Mouse (Mus musculus) erythroid progenitor cell, adult 5-6 weeks (primary cell): ENCODE results near the gene Olfr312. TPM values are rescaled to one million over a fixed set of nuclear protein-coding genes. Genes with fewer than 3 reads are reported as not detected.
A peak's percentile ranks its signal among the peaks of the same experiment; 100 is the strongest.
"Not testable (repeated sequence)": the region's sequence is repeated elsewhere in the genome, so short reads cannot be mapped to it uniquely, and the experiment has no call there.

ENCODE experiments used
- ATAC-seq: replicated peaks from 2 replicates; pipeline ENCODE4 v1.8.0; 2016; ENCODE audit warnings: moderate number of reproducible peaks, mild to moderate bottlenecking, moderate TSS enrichment, inconsistent platforms; ENCODE audit not compliant: poor library complexity, low FRiP score, severe bottlenecking
- total RNA-seq, 2 experiments: library from RNA; stranded (forward) in 1 of 2; stranded (reverse) in 1 of 2; fragments of 150-400 nt in 1 of 2; fragments of 186-747, 209-891 nt in 1 of 2; gene quantifications; 2 replicates each; pipeline versions ENCODE4 v1.2.3 to v1.2.4; 2015 to 2017; ENCODE audit warnings: low replicate concordance in 2 of 2

The Olfr312 gene
- total RNA-seq (2015; ENCODE audit: low replicate concordance) (not detected in 2 replicates), total RNA-seq (2017; ENCODE audit: low replicate concordance) (not detected in 2 replicates)

DNA sequence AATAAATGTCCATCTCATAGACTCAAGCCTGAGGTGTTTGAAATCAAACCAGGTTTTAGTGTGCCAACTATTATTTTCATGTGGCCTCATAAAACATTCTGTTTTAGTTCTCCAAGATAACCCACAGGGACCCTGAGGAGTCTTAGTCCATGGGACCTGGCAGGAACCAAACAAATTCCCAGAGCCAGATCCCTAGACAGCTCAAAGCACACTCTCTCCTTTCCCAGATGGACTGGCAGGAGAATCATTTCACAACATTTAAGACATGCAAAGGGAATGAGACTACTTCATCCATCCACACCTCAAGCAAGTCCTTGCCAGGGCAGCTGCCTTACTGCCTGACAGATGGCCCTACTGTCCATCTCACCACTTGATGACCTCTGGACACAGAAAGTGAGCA lies at the start of gene Olfr312:
TSS of gene Olfr312 (plus strand) at position 301 of the 400 bp plus-strand sequence.
- ATAC-seq = not testable (repeated sequence)

DNA sequence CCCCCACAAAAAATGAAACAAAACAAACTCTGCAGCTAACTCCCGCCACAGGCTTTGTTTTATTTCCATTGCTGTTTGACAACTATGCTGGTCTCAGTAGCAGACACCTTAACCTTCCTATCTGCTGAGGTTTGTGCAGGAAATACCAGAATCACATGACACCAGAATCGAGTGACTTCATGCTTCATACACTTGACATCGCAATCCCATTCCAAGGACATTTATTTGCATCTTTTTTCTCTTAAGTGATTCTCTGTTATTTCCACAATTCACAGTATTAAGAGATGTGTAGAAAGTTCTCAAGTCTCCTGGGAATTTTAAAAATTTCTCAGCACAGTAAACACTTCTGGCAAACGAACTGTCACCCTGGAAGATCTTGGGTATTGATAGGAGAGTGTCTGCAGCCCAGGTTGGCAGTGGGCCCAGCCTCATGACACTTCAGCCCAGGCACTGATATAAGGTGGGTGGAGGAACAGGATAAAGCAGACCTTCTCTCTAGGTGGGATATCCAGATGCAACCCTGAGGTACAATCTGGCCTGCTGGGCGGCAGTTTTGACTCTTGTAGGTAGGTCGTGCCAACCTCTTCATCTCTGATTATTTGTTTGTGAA lies 46.5 kb upstream of the Olfr312 start, which contains the start of gene Olfr314:
TSS of gene Olfr314 (plus strand) at position 473 of the 610 bp plus-strand sequence.
- no peak for ATAC-seq

DNA sequence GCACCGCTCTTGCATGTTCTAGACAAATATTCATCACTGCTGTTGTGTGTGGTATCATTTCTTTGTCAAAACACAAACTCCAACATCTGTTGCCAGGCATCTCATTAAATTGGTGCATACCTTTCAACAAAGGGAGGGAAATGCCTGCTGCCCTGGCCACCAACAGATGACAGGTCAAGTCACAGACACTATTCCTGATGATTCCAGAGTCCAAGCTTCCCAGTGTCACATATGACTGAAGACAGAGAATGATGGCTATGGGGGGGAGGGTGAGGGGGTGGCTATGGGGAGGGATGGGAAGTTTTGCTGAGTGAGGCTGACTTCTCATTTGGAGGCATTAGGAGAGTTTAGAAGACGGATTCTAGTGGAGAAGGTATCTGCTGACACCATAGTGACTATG lies 44.9 kb upstream of the Olfr312 start:
- ATAC-seq = no peak

DNA sequence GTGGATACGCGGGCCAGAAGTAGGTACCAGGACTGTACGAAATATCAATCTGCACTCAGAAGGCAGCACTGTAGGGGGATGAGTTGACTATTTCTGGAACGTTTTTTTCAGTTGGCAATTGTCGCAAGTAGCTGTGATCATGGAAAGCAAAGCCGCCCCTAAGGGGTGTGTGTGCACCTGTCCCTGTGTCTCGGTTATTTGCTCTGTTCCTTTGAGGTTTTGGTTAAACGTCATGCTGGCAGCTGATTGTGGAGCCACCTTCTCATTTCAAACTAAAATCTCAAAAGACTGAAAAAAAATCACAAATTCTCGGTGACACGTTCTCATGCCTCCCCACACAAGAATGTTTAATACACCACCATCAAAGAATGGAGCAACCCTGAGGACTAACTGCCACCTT lies 41.4 kb upstream of the Olfr312 start:
- ATAC-seq = no peak

DNA sequence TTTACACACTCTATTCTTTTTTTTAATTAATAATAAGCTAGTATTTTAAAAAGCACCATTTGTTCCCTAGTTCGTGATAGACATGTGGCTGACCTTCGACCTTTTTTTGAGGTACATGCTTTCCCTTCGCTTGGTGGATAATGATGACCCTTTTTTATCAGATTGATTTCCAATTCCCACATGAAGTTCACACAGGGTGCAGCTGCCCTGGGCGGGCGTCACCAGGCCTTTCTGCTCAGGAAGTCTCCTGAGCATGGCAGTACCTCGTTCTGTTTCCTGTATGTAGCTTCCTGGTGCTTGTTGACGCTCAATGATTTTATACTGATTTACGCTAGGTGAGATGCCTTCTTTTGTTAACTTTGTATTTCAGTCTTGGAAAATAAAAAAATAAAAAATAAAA lies 40.7 kb upstream of the Olfr312 start:
- ATAC-seq = no peak

DNA sequence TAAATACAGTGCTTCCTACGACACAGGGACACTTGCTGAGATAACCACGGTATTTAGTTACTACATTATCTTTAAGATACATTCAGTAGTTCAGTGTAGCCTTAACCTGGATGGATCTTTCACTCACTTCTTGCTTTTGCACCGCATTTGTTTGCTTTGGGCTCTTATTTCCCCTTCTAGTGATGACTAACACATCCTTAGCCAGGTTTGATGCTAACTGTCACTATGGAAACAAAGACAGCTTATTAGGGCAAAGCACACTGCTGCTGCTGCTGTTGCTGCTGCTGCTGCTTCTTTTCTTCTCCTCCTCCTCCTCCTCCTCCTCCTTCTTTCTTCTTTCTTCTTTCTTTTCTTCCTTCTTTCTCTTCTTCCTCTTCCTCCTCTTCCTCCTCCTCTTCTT lies 39.5 kb upstream of the Olfr312 start:
- no peak for ATAC-seq

DNA sequence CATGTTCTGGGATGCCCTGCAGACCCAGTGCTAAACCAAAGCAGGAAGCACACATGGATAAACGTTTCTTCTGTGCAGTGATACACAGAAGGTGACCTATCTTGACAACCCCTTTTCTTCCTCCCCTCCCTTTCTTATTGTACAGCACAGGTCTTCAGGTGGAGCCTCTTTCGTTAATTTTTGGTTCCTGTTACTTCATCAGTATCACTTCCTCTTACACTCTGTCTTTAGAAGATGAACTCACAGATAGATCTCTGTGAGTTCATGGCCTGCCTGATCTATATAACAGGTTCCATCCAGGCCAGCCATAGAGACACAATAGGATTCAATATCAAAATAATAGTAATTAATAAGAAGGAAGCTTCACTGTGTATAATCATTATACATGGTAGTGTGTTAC lies 39.0 kb upstream of the Olfr312 start:
- no peak for ATAC-seq

DNA sequence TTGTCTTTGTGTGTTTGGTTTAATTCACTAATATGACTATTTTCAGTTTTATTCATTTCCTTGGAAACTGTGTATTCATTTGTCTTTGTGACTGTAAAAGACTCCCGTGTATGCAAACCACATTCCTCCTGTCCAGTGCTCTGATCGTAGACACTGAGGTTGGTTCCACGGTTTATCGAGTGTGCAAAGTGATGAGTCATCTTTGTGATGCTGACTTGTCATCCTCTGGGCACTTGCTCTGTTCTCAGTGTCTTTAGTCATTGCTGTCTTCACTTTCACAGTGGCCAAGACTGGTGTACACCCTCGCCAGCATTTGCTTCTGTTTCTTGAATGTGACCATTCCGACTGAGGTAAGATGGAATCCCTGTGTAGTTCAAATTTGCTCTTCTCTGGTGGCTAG lies 38.4 kb upstream of the Olfr312 start:
- ATAC-seq = 0 out of 2 replicates have a peak, but pooled peaks have one; percentile 46

DNA sequence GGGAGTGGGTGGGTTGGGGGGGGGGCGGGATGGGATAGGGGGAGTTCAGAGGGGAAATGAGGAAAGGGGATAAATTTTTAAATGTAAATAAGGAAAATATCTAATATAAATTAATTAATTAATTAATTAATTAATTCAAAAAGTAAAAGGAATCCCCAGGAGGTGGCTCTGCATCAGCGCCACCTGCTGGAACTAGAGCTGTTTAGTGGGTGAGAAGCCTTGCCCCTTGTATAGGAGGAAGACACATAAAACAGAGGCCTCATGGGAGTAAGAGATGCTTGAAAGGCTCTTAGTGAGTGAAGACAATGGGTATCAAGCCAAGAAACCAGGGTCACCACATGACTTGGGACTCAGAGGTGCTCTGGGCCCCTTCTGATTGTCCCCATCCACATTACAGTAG lies 33.2 kb upstream of the Olfr312 start:
- no peak for ATAC-seq

DNA sequence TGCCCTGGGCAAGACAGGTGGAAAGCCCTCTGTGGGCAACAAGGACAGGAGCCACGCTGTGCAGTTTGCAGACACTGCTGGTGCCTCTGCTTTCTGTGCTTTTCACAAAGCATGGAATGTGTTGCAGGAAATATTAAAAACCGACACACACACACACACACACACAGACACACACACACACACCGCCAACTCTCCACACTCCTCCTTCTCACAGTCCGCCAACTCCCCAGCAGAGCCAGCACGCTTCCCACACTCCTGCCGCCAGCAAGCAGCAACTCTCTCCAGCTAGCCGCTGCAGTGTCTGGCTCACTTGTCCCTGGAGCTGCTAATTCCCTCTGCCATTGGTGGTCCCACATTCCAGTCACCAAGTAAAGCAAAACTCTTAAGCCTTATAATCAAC lies 32.2 kb upstream of the Olfr312 start:
- ATAC-seq = no peak

DNA sequence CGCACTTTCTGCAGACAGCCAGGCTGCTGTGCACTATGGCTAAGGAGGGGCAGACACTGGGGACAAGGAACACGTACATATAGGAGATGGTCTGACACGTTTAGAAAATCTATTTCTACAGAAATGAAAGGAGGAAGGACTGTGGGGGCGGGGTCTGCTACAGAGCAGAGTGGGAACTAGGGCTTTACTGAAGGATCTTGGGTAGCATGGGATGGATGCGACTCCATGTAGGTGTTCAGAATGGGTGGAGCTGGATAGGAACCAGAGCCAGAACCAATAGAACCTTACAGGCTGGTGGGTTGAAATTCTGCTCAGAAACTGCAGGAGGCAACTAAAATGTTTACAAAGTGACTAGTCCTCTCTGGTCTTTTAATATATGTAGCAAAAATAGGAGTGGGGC lies 29.3 kb upstream of the Olfr312 start:
- no peak for ATAC-seq

DNA sequence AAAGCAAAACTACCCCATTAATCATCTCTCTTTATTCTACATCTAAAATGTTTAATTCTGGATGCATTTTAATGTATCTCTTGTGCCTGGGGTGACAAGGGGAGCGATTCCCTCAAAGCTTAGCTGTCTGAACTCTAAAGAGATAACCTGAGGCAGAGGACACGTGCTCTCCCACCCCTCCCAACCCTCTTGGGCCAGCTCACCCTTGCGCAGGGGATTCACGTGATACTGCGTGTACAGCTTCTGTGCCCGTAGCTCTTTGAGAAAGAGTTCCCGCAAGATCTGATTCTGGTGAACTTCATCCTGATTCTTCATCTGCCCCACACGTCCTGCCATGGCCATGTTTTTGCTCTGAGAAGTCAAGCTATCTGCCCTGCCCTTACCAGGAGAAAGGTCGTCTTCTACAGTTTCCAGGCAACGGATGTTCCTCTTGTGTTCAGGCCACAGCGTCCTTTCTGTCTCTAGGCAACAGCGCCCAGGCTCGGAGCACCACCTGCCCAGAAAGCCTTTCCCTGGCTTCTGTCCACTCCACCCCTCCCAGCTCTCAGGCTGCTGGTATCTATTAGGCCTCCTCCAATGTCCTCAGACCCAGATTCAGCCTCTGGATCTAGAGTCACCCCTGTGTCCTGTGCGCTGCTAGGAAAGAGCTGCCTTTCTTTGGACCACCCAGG lies 27.3 kb upstream of the Olfr312 start, which contains the start of gene Fam183b:
TSS of gene Fam183b (minus strand) at position 403 of the 671 bp plus-strand sequence.
- ATAC-seq = no peak

DNA sequence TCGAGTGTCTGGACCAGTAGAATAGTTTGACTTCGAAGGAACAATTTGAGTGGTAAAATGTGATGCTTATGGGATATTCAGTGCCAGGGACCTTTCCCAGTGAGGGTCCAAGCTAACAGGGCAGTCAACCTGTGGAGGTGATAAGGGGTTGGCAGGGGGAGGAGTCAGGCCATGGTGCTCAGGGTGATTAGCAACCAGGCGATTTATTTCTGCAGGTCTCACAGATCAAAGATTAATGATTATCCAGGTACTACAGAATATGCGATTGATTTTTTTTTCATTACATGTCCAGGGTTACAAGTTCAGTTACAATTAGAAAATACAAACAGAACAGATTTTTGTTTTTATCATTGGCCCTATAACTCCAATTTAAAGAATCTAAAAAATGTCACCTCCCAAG lies 25.2 kb upstream of the Olfr312 start:
- ATAC-seq = no peak

DNA sequence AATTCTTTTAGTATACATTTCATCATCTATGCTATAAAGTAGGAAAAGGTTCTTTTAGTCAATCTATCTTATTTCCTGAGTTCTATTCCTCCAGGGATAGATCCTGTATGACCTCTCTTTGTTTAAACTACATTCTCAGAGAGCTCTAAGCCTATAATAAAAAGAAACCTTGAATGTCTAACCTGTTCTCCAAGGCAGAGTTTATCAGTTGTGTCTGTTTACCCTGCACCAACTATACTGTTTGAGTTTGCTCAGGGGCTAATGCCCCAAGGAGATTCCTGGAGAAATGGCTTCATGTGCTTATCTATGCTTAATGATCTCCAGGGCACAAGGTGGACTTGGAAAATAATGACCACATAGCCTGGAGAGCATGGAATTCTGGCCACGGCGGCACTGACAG lies 24.6 kb upstream of the Olfr312 start:
- ATAC-seq = no peak

DNA sequence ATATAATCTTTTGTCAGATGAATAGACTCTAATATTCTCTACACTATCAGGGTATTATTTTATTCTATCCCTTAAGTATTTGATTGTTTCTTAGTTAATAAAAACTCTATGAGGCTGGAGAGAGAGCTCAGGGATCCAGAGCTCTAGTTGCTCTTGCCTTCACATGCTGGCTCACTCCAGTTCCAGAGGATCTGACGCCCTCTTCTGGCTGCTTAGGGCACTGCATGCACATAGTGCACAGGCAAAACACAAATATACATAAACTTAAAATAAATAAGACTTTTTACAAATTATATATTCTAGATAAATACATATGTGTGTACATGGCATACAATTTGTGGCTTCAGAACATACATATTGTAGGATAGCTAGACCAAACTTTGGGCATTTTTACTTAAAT lies 17.0 kb upstream of the Olfr312 start:
- no peak for ATAC-seq

DNA sequence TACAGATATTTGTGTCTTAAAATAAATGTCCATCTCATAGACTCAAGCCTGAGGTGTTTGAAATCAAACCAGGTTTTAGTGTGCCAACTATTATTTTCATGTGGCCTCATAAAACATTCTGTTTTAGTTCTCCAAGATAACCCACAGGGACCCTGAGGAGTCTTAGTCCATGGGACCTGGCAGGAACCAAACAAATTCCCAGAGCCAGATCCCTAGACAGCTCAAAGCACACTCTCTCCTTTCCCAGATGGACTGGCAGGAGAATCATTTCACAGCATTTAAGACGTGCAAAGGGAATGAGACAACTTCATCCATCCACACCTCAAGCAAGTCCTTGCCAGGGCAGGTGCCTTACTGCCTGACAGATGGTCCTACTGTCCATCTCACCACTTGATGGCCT lies 14.3 kb upstream of the Olfr312 start, which contains the start of gene Olfr313:
TSS of gene Olfr313 (plus strand) at position 301 of the 400 bp plus-strand sequence.
- ATAC-seq = not testable (repeated sequence)

DNA sequence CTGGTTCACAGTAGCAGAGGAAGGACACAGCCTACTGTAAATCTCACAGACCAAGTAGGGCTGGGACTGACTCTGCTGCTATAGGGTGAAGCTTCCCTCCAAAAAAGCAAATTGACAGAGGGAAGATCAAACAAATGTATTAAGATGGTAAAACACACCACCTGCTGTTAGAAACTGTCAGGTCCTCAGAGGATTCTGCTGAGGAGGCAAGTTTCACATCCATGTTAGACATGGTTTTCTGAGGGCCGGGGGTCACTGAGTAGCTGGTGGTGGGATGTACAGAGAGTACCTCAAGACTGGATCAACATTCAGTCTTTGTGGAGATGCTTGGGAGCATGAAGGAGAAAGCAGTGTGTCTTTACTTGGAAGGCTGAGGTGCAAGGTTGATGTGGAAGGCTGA lies 13.4 kb upstream of the Olfr312 start:
- ATAC-seq = no peak

DNA sequence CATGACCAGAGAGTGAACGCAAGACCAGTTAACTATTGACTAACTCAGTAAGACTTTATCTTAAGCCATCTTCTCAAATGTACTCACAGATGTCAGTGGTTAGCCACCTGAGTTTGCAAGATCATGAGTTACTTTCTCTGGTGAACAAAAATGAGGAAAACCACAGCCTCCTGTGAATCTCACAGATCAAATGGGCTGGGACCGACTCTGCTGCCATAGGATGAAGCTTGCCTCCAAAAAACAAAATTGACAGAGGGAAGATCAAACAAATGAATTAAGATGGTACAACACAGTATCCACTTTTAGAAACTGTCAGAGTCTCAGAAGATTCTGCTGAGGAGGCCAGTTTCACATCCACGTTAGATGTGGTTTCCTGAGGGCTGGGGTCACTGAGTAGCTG lies 727 bp downstream of the Olfr312 start:
- no peak for ATAC-seq

DNA sequence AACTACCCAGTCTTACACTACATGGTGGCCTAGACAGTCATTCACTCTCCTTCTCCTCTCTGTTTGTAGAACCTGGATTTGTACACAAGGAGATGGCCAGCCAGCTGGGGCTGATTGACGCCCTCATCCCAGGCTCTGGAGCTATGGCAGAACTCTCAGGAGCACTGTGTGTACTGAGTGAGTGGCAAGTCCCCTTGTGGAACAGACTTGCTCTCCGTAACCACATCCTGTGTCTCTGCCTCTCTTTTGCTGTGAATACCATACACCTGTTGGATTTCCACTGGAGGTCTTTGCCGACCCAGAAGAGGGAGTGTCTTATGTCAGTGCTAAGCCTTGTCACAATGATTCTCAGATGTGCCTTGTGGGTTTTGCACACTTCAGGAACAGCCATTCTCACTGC lies 3.5 kb downstream of the Olfr312 start:
- 0 out of 2 replicates have a peak, but pooled peaks have one; percentile 46 for ATAC-seq

DNA sequence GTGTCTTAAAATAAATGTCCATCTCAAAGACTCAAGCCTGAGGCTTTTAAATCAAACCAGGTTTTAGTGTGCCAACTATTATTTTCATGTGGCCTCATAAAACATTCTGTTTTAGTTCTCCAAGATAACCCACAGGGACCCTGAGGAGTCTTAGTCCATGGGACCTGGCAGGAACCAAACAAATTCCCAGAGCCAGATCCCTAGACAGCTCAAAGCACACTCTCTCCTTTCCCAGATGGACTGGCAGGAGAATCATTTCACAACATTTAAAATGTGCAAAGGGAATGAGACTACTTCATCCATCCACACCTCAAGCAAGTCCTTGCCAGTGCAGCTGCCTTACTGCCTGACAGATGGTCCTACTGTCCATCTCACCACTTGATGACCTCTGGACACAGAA lies 9.9 kb downstream of the Olfr312 start, which contains the start of gene Olfr311:
TSS of gene Olfr311 (plus strand) at position 301 of the 400 bp plus-strand sequence.
- not testable (repeated sequence) for ATAC-seq

DNA sequence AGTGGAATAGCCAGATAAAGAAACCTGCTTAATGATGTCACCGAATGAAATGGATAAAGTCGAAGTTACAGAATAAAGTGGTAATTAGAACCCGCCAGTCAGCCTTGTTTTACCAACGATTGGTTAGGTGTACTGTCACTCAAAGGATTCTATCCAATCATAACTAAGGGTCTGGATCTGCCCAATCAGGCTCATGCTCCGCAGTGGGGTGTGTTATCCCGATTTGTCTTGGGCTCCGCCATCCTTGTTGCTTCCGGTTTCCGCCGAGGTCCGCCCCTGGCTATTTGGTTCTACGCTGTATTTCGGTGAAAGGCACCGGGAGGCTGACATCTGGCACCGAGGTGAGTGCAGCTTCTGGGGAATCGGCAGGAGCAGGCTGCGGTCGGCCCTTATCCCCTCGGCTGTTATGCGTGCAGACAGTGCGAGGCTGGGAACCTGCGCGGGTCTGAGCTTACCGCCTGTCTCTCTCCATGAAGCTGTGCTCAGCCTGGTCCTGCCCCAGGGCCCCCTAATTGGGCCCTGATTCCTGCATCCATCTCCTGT lies 18.0 kb downstream of the Olfr312 start, which contains the start of gene Gm12258:
TSS of gene Gm12258 (plus strand) at position 240 of the 543 bp plus-strand sequence.
- ATAC-seq = peak; percentile 99
